Mouse (Mus musculus) testis, postnatal 10 days (tissue): Measurements from ENCODE around the gene Aspn.
"Not testable (repeated sequence)": the region's sequence is repeated elsewhere in the genome, so short reads cannot be mapped to it uniquely, and the experiment has no call there.

Source experiments
- DNase-seq: peaks from one replicate; pipeline ENCODE4 v3.0.0; 2021; ENCODE audit warnings: low spot score

Gene Aspn

DNA sequence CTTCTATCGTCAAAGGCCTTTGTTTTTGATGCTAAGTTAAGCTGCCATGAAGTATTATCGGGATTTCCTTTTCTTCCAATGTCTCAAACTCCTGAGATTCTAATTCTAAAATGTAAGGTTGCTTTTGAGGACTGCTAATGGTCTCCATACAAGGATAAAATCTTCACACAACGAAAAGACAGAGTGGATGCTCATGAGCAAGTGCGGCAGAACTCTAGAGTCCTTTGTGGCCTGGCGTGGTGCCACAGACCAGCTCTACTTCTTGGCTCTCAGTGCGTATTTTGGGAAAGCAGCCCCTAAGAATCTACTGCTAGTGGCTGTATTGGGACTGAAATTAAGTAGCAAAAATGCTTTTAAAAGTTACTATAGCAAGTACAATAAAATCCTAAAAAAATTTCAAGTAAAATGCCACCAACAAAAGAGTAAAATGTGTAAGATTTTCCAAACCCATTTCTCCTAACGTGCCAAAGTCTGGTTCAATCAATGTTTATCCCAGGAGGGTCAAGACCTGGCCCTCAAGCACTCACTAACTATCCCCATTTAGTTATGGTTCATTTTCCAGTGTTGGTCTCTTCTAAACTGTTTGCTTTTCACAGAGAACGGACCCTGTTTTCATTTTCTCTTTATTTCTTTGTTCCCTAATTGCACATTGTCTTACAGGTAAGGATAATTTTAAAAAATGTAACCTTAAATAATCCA lies 40.2 kb downstream of the Aspn start:
- DNase-seq: peak; percentile 70

- DNase-seq: no peak
Observed at GRCm38 (mm10) chr13:49586062-49586461, 41.8 kb downstream of the Aspn start.

GRCm38 (mm10) chr13:49602541-49602940 lies 58.3 kb downstream of the Aspn start:
- not testable (repeated sequence) for DNase-seq

GRCm38 (mm10) chr13:49603603-49604002 lies 59.4 kb downstream of the Aspn start:
- no peak for DNase-seq

DNA sequence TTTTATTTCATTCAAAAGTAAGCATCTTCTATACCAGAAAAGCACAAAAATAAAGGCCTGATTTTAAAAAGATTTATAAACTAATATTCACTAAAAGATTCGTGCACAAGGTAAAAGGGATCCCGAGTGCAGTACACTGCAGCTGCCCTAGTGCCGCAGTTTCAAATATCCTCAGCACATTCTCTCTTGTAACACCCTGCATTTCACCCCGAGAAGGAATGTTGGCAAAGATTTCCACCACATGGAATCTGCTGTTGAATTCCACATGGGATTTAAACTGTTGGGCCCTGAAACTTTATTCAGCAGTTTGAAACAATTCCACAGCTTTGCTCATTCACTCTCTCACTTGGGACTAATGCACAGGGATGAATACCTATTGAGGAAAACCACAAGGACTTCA lies 63.5 kb downstream of the Aspn start, which contains the start of gene Ogn:
Ogn (plus strand) TSS at position 333 of the 400 bp plus-strand sequence.
- DNase-seq: no peak

DNA sequence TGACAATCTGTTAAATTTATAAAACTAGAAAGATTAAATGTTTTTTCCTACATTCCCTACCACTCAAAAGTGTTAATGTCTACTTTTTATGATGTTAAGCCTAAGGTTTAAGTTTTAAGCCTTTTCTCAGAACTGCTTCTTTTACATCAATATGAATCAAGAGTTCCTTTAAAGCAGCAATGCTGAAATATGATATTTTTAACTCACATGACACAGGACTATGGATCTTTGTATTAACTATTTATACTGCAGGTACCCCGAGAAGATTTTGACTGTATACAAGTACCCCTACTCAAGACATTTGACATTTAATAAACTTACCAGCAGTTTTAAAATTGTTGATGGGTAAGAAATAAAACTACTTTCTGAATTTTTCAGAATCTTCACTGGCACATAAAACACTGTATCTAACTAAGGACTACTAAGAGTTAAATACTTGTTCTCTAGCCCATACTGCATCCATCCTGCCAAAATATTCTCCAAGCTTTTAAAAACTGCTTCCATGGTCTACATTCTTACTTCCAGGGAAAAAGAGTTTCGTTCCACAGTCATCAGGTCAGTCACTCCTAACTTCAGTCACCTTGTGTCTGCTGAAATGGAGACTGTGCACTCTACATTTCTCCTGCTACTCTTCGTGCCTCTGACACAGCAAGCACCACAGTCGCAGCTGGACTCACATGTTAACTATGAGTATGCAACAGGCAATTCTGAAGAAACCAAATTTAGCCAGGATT lies 64.5 kb downstream of the Aspn start:
- no peak for DNase-seq

- no peak for DNase-seq
Observed at GRCm38 (mm10) chr13:49617021-49617420, 72.8 kb downstream of the Aspn start.
